Mouse (Mus musculus): ENCODE data around the gene Mlec. TPM values are rescaled to one million over a fixed set of nuclear protein-coding genes. Genes with fewer than 3 reads are reported as not detected.
"Not testable (repeated sequence)": the region's sequence is repeated elsewhere in the genome, so short reads cannot be mapped to it uniquely, and the experiment has no call there.

The Mlec gene
- polyA plus RNA-seq, 1 experiment from 2014 or later = 36.6 TPM

- 97% methylated on average over 23 of the region's 23 CpGs for WGBS
- not testable (repeated sequence) for H3K4me3 ChIP-seq (ENCODE audit: low read depth, low read length); H3K9ac ChIP-seq (replicated peaks; ENCODE audit: low read length); H3K36me3 ChIP-seq (replicated peaks; ENCODE audit: control insufficient read depth, insufficient read depth, low read depth, low read length); DNase-seq (ENCODE audit: low spot score); H3K4me1 ChIP-seq (ENCODE audit: control insufficient read depth, insufficient read depth, low read length); H3K9me3 ChIP-seq (replicated peaks; ENCODE audit: control insufficient read depth, low read length); ATAC-seq (replicated peaks; ENCODE audit: insufficient number of reproducible peaks, low FRiP score, low TSS enrichment, low read depth); H3K27ac ChIP-seq (replicated peaks; ENCODE audit: low read depth, low read length); H3K4me2 ChIP-seq (ENCODE audit: low read depth, low read length); H3K27me3 ChIP-seq (ENCODE audit: control insufficient read depth, insufficient read depth, low read length)
Measured at GRCm38 (mm10) chr5:115103253-115103652, 54.7 kb downstream of the Mlec start.

- 88% methylated on average over 2 of the region's 2 CpGs for whole genome bisulfite sequencing
- H3K9ac ChIP-seq (replicated peaks; ENCODE audit: low read length) = no peak overlapping the region
- H3K4me2 ChIP-seq (ENCODE audit: low read depth, low read length) = no peak overlapping the region
- H3K4me1 ChIP-seq (ENCODE audit: control insufficient read depth, insufficient read depth, low read length) = no peaks in the 10 kb centered on the region
- ATAC-seq (replicated peaks; ENCODE audit: insufficient number of reproducible peaks, low FRiP score, low TSS enrichment, low read depth) = no peak
- no peaks in the 10 kb centered on the region for H3K9me3 ChIP-seq (replicated peaks; ENCODE audit: control insufficient read depth, low read length)
- peaks cover 5% of the 10 kb centered on the region for H3K36me3 ChIP-seq (replicated peaks; ENCODE audit: control insufficient read depth, insufficient read depth, low read depth, low read length)
- no peaks in the 10 kb centered on the region for H3K27me3 ChIP-seq (ENCODE audit: control insufficient read depth, insufficient read depth, low read length)
- no peak for DNase-seq (ENCODE audit: low spot score)
- H3K4me3 ChIP-seq (ENCODE audit: low read depth, low read length) = no peak overlapping the region
- H3K27ac ChIP-seq (replicated peaks; ENCODE audit: low read depth, low read length) = no peak overlapping the region
Measured at GRCm38 (mm10) chr5:115102231-115102630, 55.7 kb downstream of the Mlec start.

GRCm38 (mm10) chr5:115100473-115100872 is 57.5 kb downstream of the Mlec start:
- Histone ChIP-seq H3K27me3 (ENCODE audit: control insufficient read depth, insufficient read depth, low read length) (no peaks in the 10 kb centered on the region), H3K9me3 (replicated peaks; ENCODE audit: control insufficient read depth, low read length) (no peaks in the 10 kb centered on the region), H3K4me1 (ENCODE audit: control insufficient read depth, insufficient read depth, low read length) (no peaks in the 10 kb centered on the region), H3K9ac (replicated peaks; ENCODE audit: low read length) (no peak overlapping the region), H3K4me3 (ENCODE audit: low read depth, low read length) (no peak overlapping the region), H3K36me3 (replicated peaks; ENCODE audit: control insufficient read depth, insufficient read depth, low read depth, low read length) (peaks cover 12% of the 10 kb centered on the region), H3K4me2 (ENCODE audit: low read depth, low read length) (no peak overlapping the region), H3K27ac (replicated peaks; ENCODE audit: low read depth, low read length) (no peak overlapping the region)
- WGBS = 82% methylated on average over 6 of the region's 6 CpGs
- DNase-seq (ENCODE audit: low spot score) (no peak), ATAC-seq (replicated peaks; ENCODE audit: insufficient number of reproducible peaks, low FRiP score, low TSS enrichment, low read depth) (no peak)

GRCm38 (mm10) chr5:115099991-115100390 is 58.0 kb downstream of the Mlec start:
- no peaks in the 10 kb centered on the region for H3K9me3 ChIP-seq (replicated peaks; ENCODE audit: control insufficient read depth, low read length)
- 91% methylated on average over 9 of the region's 9 CpGs for WGBS
- no peak for ATAC-seq (replicated peaks; ENCODE audit: insufficient number of reproducible peaks, low FRiP score, low TSS enrichment, low read depth)

GRCm38 (mm10) chr5:115099530-115099929 is 58.4 kb downstream of the Mlec start:
- Histone ChIP-seq H3K4me1 (ENCODE audit: control insufficient read depth, insufficient read depth, low read length) (no peaks in the 10 kb centered on the region), H3K9me3 (replicated peaks; ENCODE audit: control insufficient read depth, low read length) (no peaks in the 10 kb centered on the region), H3K4me3 (ENCODE audit: low read depth, low read length) (no peak overlapping the region), H3K9ac (replicated peaks; ENCODE audit: low read length) (no peak overlapping the region), H3K4me2 (ENCODE audit: low read depth, low read length) (no peak overlapping the region), H3K36me3 (replicated peaks; ENCODE audit: control insufficient read depth, insufficient read depth, low read depth, low read length) (peaks cover 14% of the 10 kb centered on the region), H3K27ac (replicated peaks; ENCODE audit: low read depth, low read length) (no peak overlapping the region), H3K27me3 (ENCODE audit: control insufficient read depth, insufficient read depth, low read length) (no peaks in the 10 kb centered on the region)
- no peak for DNase-seq (ENCODE audit: low spot score)
- no peak for ATAC-seq (replicated peaks; ENCODE audit: insufficient number of reproducible peaks, low FRiP score, low TSS enrichment, low read depth)
- 83% methylated on average over 5 of the region's 5 CpGs for WGBS

More at GRCm38 (mm10) chr5:115099991-115100390, 58.0 kb downstream of the Mlec start:
- Histone ChIP-seq H3K4me2 (ENCODE audit: low read depth, low read length) (no peak overlapping the region), H3K4me1 (ENCODE audit: control insufficient read depth, insufficient read depth, low read length) (no peaks in the 10 kb centered on the region), H3K27me3 (ENCODE audit: control insufficient read depth, insufficient read depth, low read length) (no peaks in the 10 kb centered on the region), H3K9ac (replicated peaks; ENCODE audit: low read length) (no peak overlapping the region), H3K27ac (replicated peaks; ENCODE audit: low read depth, low read length) (no peak overlapping the region), H3K36me3 (replicated peaks; ENCODE audit: control insufficient read depth, insufficient read depth, low read depth, low read length) (peaks cover 14% of the 10 kb centered on the region), H3K4me3 (ENCODE audit: low read depth, low read length) (no peak overlapping the region)
- no peak for DNase-seq (ENCODE audit: low spot score)

GRCm38 (mm10) chr5:115098195-115098594 is 59.8 kb downstream of the Mlec start, which contains the start of gene Gm10401:
Gm10401 (minus strand) TSS chr5:115098295.
- no peak for DNase-seq (ENCODE audit: low spot score)
- H3K27ac ChIP-seq (replicated peaks; ENCODE audit: low read depth, low read length) = no peak within 1 kb of the TSS
- no peaks in the 10 kb centered on the region for H3K4me1 ChIP-seq (ENCODE audit: control insufficient read depth, insufficient read depth, low read length)
- H3K27me3 ChIP-seq (ENCODE audit: control insufficient read depth, insufficient read depth, low read length) = no peaks in the 10 kb centered on the region
- ATAC-seq (replicated peaks; ENCODE audit: insufficient number of reproducible peaks, low FRiP score, low TSS enrichment, low read depth) = no peak
- H3K4me3 ChIP-seq (ENCODE audit: low read depth, low read length) = no peak within 1 kb of the TSS
- no peak within 1 kb of the TSS for H3K4me2 ChIP-seq (ENCODE audit: low read depth, low read length)
- H3K9ac ChIP-seq (replicated peaks; ENCODE audit: low read length) = no peak within 1 kb of the TSS
- WGBS = 98% methylated on average over 8 of the region's 8 CpGs
- no peaks in the 10 kb centered on the region for H3K9me3 ChIP-seq (replicated peaks; ENCODE audit: control insufficient read depth, low read length)
- peaks cover 14% of the 10 kb centered on the region for H3K36me3 ChIP-seq (replicated peaks; ENCODE audit: control insufficient read depth, insufficient read depth, low read depth, low read length)

Other genes with a start within 250 kb of the Mlec start
- gene Oasl1, start 234.9 kb downstream of the Mlec start, polyA plus RNA-seq (2014; fragmentation: Nextera tagmentation; extraction: Ambion mirVana) = 0.24 TPM in 2 replicates
- gene 2210016L21Rik, start 216.0 kb downstream of the Mlec start, polyA plus RNA-seq (2014; fragmentation: Nextera tagmentation; extraction: Ambion mirVana) = 50.7 and 58.4 TPM in 2 replicates
- not detected in 2 replicates for gene Hnf1a, start 187.1 kb downstream of the Mlec start, polyA plus RNA-seq (2014; fragmentation: Nextera tagmentation; extraction: Ambion mirVana)
- 23.5 and 43.6 TPM in 2 replicates for gene Sppl3, start 147.0 kb downstream of the Mlec start, polyA plus RNA-seq (2014; fragmentation: Nextera tagmentation; extraction: Ambion mirVana)
- gene Gm10401, start 59.9 kb downstream of the Mlec start, polyA plus RNA-seq (2014; fragmentation: Nextera tagmentation; extraction: Ambion mirVana) = 24.6 and 26.3 TPM in 2 replicates
- 27.7 and 31.8 TPM in 2 replicates for gene Acads, start 38.8 kb downstream of the Mlec start, polyA plus RNA-seq (2014; fragmentation: Nextera tagmentation; extraction: Ambion mirVana)
- gene Unc119b, start 23.2 kb downstream of the Mlec start, polyA plus RNA-seq (2014; fragmentation: Nextera tagmentation; extraction: Ambion mirVana) = 49.6 and 53.0 TPM in 2 replicates
- 2.4 and 2.7 TPM in 2 replicates for gene Cabp1, start 36.2 kb upstream of the Mlec start, polyA plus RNA-seq (2014; fragmentation: Nextera tagmentation; extraction: Ambion mirVana)
- 101 and 108 TPM in 2 replicates for gene Pop5, start 77.7 kb upstream of the Mlec start, polyA plus RNA-seq (2014; fragmentation: Nextera tagmentation; extraction: Ambion mirVana)
- gene Rnf10, start 114.7 kb upstream of the Mlec start, polyA plus RNA-seq (2014; fragmentation: Nextera tagmentation; extraction: Ambion mirVana) = 75.0 and 80.1 TPM in 2 replicates
- gene Coq5, start 121.5 kb upstream of the Mlec start, polyA plus RNA-seq (2014; fragmentation: Nextera tagmentation; extraction: Ambion mirVana) = 51.7 and 52.2 TPM in 2 replicates
- 1,836 and 1,851 TPM in 2 replicates for gene Dynll1, start 142.8 kb upstream of the Mlec start, polyA plus RNA-seq (2014; fragmentation: Nextera tagmentation; extraction: Ambion mirVana)
- 376 and 390 TPM in 2 replicates for gene Srsf9, start 169.0 kb upstream of the Mlec start, polyA plus RNA-seq (2014; fragmentation: Nextera tagmentation; extraction: Ambion mirVana)
- gene Gatc, start 183.0 kb upstream of the Mlec start, polyA plus RNA-seq (2014; fragmentation: Nextera tagmentation; extraction: Ambion mirVana) = 37.0 and 38.8 TPM in 2 replicates
- 66.7 and 68.9 TPM in 2 replicates for gene Triap1, start 183.0 kb upstream of the Mlec start, polyA plus RNA-seq (2014; fragmentation: Nextera tagmentation; extraction: Ambion mirVana)
- gene Cox6a1, start 190.8 kb upstream of the Mlec start, polyA plus RNA-seq (2014; fragmentation: Nextera tagmentation; extraction: Ambion mirVana) = 569 and 629 TPM in 2 replicates